Mouse (Mus musculus): Measurements from ENCODE around the gene Myl4. TPM values are rescaled to one million over a fixed set of nuclear protein-coding genes. Genes with fewer than 3 reads are reported as not detected.
"Not testable (repeated sequence)": the region's sequence is repeated elsewhere in the genome, so short reads cannot be mapped to it uniquely, and the experiment has no call there.

Myl4 gene
- polyA plus RNA-seq, 1 experiment from 2014 or later, result 1.2 TPM

DNA sequence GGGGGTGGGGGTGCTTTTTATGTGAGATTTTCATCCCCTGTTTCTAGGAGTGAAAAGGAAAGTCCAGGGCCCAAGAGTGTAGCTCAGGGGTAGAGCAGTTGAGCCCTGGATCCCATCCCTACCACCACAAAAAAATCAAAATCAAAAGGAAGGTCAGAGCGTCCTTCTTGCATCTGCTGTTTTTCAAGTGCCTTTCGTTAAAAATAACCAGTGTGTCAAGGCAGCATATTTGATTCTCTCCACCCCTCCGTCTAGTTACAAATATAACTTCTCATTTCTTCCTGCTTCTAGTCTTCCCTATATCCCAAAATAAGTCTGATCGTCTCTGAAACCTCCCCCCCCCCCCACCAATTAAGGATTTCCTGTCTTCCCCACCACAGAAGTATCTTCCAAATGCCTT, 7.6 kb downstream of the Myl4 start:
- H3K27me3 ChIP-seq, result no peaks in the 10 kb centered on the region
- H3K27ac ChIP-seq, result no peak overlapping the region
- no peak overlapping the region for H3K4me2 ChIP-seq
- no peaks in the 10 kb centered on the region for H3K36me3 ChIP-seq (ENCODE audit: poor library complexity, severe bottlenecking)
- 94% methylated on average over 4 of the region's 4 CpGs for WGBS
- H3K4me1 ChIP-seq, result no peaks in the 10 kb centered on the region
- H3K9ac ChIP-seq, result no peak overlapping the region
- no peaks in the 10 kb centered on the region for H3K9me3 ChIP-seq (replicated peaks)
- no peak for ATAC-seq
- no peak overlapping the region for H3K4me3 ChIP-seq

DNA sequence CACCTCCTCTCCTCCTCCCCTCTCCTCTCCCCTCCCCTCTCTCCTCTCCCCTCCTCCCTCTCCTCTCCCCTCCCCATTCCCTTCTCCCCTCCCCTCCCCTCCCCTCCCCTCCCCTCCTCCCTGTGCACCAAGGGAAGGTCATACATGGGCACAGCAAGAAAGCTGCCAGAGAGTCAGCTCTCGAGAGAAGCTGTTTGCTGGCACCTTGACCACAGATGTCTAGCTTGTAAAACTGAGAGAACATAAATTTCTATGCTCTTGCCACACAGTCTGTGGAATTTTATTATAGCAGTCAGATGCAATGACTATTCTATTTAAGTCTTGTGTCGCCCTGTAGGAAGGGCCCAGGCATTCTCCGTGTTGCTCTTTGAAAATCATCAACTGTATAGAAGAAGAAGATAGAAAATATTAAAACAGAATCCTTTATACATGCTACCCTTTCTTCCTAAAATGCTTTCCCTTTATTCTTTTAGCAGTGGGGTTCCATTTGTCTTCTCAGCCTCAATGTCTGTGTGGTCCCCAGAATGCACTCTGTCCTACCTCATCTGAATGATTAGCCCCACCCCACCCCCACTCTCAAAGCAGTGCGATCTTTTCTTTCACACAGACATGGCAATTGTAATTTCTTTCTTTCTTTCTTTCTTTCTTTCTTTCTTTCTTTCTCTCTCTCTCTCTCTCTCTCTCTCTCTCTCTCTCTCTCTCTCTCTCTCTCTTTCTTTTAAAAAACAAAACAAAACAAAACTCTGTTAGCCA, 8.4 kb downstream of the Myl4 start:
- no peak overlapping the region for H3K4me2 ChIP-seq
- ATAC-seq, result no peak
- H3K27ac ChIP-seq, result no peak overlapping the region
- no peaks in the 10 kb centered on the region for H3K9me3 ChIP-seq (replicated peaks)
- H3K4me1 ChIP-seq, result no peaks in the 10 kb centered on the region
- H3K9ac ChIP-seq, result no peak overlapping the region
- no peaks in the 10 kb centered on the region for H3K27me3 ChIP-seq
- 56% methylated on average over 4 of the region's 4 CpGs for WGBS
- no peaks in the 10 kb centered on the region for H3K36me3 ChIP-seq (ENCODE audit: poor library complexity, severe bottlenecking)
- H3K4me3 ChIP-seq, result no peak overlapping the region

DNA sequence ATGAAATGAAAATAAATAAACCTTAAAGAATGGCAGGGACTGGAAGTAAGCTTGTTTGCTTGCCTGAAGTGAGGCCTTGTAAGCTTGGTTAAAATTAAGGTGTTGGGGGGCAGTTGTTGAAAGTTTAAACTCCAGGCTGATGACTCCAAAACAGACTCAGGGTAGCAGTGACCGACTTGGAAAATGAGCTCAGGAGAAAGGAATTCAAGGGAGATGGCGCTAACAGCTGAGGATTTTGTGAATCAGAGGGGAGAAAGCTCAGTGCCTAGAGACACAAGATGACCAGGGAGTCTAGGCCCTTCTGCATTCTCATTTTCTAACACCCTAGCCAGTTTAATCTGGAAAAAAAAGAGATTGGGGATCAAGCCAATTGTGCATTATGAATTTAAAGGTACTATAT, 10.5 kb downstream of the Myl4 start:
- no peaks in the 10 kb centered on the region for H3K9me3 ChIP-seq (replicated peaks)
- no peak overlapping the region for H3K27ac ChIP-seq
- no peaks in the 10 kb centered on the region for H3K27me3 ChIP-seq
- H3K9ac ChIP-seq, result no peak overlapping the region
- no peak for ATAC-seq
- no peaks in the 10 kb centered on the region for H3K36me3 ChIP-seq (ENCODE audit: poor library complexity, severe bottlenecking)
- H3K4me1 ChIP-seq, result no peaks in the 10 kb centered on the region
- H3K4me2 ChIP-seq, result no peak overlapping the region
- WGBS, result 58% methylated on average over 2 of the region's 2 CpGs
- H3K4me3 ChIP-seq, result no peak overlapping the region

DNA sequence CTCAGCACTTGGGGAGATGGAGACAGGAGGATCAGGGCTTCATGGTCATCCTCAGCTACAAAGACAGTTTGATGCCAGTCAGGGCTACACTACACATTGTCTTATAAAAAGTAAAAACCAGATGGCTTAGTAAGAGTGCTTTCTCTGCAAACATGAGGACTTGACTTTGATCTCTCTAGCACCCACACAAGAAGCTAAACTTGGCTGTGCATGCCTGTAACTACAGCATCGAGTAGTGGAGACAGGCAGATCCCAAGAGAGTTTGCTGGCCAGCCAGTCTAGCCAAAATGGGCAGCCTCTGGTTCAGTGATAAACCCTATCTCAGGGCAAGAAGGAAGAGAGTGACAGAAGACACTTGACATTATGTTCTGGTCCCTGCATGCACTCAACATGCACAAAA, 13.0 kb downstream of the Myl4 start:
- no peaks in the 10 kb centered on the region for H3K9me3 ChIP-seq (replicated peaks)
- H3K27me3 ChIP-seq, result no peaks in the 10 kb centered on the region
- no peak overlapping the region for H3K4me3 ChIP-seq
- ATAC-seq, result no peak
- WGBS, result 82% methylated on average over 1 of the region's 1 CpGs
- H3K4me1 ChIP-seq, result no peaks in the 10 kb centered on the region
- H3K9ac ChIP-seq, result no peak overlapping the region
- H3K27ac ChIP-seq, result no peak overlapping the region
- no peaks in the 10 kb centered on the region for H3K36me3 ChIP-seq (ENCODE audit: poor library complexity, severe bottlenecking)
- H3K4me2 ChIP-seq, result no peak overlapping the region

DNA sequence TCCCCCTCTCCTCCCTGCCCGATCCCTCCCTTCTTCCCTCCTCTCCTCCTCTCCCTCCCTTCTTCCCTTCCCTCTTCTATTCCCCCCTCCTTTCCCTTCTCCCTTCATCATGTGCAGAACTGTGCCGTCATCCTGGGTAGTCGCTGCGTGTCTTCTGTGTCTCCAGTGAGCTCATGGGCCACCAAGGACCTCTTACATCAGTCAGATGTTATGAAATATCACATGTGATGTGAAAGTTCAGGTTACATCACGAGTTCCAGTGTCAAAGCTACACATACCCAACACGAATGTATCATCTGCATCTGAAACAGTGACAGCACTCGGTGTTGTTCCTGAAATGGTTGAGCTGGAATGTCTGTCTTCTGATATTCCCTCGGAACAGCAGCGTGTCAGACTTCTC, 14.7 kb downstream of the Myl4 start:
- no peaks in the 10 kb centered on the region for H3K4me1 ChIP-seq
- H3K36me3 ChIP-seq (ENCODE audit: poor library complexity, severe bottlenecking), result no peaks in the 10 kb centered on the region
- H3K9ac ChIP-seq, result no peak overlapping the region
- 0 out of 2 replicates have a peak, but pooled peaks cover 3% of the 10 kb centered on the region for H3K9me3 ChIP-seq (replicated peaks)
- H3K27ac ChIP-seq, result no peak overlapping the region
- WGBS, result 88% methylated on average over 9 of the region's 9 CpGs
- H3K4me2 ChIP-seq, result no peak overlapping the region
- no peaks in the 10 kb centered on the region for H3K27me3 ChIP-seq
- no peak overlapping the region for H3K4me3 ChIP-seq
- no peak for ATAC-seq

DNA sequence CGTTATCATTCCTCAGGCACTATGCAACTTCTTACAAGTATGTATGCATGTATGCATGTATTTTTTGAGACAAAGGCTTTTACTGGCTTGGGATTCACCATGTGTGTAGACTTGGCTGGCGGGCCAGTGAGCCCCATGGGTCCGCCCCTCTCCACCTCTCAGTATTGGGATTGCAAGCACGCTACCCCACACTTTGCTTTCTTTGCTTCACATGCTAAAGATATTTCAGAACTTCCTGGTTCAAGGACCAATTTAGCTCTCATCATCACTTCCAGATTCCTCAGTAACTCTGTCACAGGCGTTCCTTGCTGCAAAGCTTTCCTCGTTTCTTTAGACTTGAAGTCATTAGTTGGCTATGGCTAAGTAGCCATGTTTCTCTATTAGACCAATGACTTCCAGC, 15.6 kb downstream of the Myl4 start:
- WGBS, result 86% methylated on average over 6 of the region's 6 CpGs
- H3K9me3 ChIP-seq (replicated peaks), result 0 out of 2 replicates have a peak, but pooled peaks cover 3% of the 10 kb centered on the region
- no peak overlapping the region for H3K9ac ChIP-seq
- H3K4me3 ChIP-seq, result no peak overlapping the region
- H3K27ac ChIP-seq, result no peak overlapping the region
- H3K4me2 ChIP-seq, result no peak overlapping the region
- no peak for ATAC-seq
- no peaks in the 10 kb centered on the region for H3K4me1 ChIP-seq
- no peaks in the 10 kb centered on the region for H3K27me3 ChIP-seq
- H3K36me3 ChIP-seq (ENCODE audit: poor library complexity, severe bottlenecking), result no peaks in the 10 kb centered on the region

DNA sequence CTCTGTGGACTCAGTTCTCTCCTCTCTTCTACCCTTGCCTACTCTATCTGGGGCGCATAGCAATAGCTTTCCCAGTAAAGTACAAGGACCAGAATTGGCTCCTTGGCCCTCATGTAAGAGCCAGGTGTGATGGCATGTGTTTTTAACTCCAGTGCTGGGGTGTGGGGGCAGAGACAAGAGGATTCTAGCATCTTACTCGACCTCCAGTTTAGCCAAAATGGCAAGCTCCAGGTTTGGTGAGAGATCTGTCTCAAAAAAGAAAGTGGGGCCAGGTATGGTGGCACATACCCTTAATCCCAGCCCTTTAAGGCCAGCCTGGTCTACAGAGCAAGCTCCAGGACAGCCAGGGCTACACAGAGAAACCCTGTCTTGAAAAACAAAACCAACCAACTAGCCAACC, 16.3 kb downstream of the Myl4 start:
- ATAC-seq, result no peak
- 0 out of 2 replicates have a peak, but pooled peaks cover 3% of the 10 kb centered on the region for H3K4me1 ChIP-seq
- H3K4me3 ChIP-seq, result no peak overlapping the region
- H3K27ac ChIP-seq, result no peak overlapping the region
- no peaks in the 10 kb centered on the region for H3K36me3 ChIP-seq (ENCODE audit: poor library complexity, severe bottlenecking)
- 0 out of 2 replicates have a peak, but pooled peaks cover under 1% of the 10 kb centered on the region for H3K27me3 ChIP-seq
- 0 out of 2 replicates have a peak, but pooled peaks cover 3% of the 10 kb centered on the region for H3K9me3 ChIP-seq (replicated peaks)
- no peak overlapping the region for H3K9ac ChIP-seq
- 79% methylated on average over 2 of the region's 2 CpGs for WGBS
- no peak overlapping the region for H3K4me2 ChIP-seq

DNA sequence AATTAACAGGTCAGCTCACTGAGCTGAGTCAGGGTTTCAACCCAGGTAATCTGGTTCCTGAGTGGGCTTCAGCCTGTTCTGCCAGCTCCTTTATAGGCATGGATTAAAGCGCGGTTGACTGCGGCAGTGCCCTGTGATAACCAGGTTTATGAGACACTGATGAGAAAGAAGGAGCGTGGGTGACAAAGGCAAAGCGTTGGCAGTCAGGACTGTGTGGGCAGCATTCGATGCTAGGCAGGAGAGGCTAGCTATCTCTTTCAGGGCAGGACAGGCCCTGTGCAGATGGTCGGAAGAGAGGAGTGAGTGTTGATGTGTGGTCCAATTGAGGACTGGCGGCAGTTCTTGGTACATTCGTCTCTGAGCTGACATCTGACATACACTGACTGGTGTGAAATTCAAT, 17.3 kb downstream of the Myl4 start:
- no peak overlapping the region for H3K27ac ChIP-seq
- H3K27me3 ChIP-seq, result peaks cover 10% of the 10 kb centered on the region; the same call in 1 of the 2 replicates
- ATAC-seq, result no peak
- 91% methylated on average over 9 of the region's 9 CpGs for WGBS
- H3K4me2 ChIP-seq, result no peak overlapping the region
- no peaks in the 10 kb centered on the region for H3K36me3 ChIP-seq (ENCODE audit: poor library complexity, severe bottlenecking)
- H3K4me1 ChIP-seq, result 0 out of 2 replicates have a peak, but pooled peaks cover 3% of the 10 kb centered on the region
- H3K4me3 ChIP-seq, result no peak overlapping the region
- H3K9me3 ChIP-seq (replicated peaks), result 0 out of 2 replicates have a peak, but pooled peaks cover 3% of the 10 kb centered on the region
- no peak overlapping the region for H3K9ac ChIP-seq

DNA sequence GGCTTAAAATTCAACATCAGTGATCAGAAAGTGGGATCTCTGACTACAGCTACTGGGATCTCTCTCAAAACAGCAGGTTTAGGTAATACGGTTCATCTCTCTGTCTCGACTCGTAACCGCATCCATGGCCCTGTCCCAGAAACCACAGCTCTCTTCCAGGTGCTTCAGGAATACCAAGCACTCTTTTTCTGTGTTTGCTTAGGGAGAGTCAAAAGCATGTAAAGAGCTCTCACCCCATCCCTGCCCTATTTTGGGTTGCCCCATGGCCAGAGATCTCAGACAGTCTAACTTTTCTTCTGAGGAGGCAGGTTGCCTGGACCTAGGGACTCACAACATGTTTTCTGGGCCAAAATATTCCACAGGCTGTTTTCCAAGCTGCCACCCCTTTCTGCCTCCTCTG, 17.9 kb downstream of the Myl4 start:
- peaks cover 11% of the 10 kb centered on the region; the same call in 1 of the 2 replicates for H3K27me3 ChIP-seq
- H3K36me3 ChIP-seq (ENCODE audit: poor library complexity, severe bottlenecking), result no peaks in the 10 kb centered on the region
- no peak overlapping the region for H3K4me2 ChIP-seq
- H3K4me3 ChIP-seq, result no peak overlapping the region
- 94% methylated on average over 4 of the region's 4 CpGs for WGBS
- H3K27ac ChIP-seq, result no peak overlapping the region
- 0 out of 2 replicates have a peak, but pooled peaks cover 3% of the 10 kb centered on the region for H3K9me3 ChIP-seq (replicated peaks)
- H3K9ac ChIP-seq, result no peak overlapping the region
- 0 out of 2 replicates have a peak, but pooled peaks cover 3% of the 10 kb centered on the region for H3K4me1 ChIP-seq
- no peak for ATAC-seq

DNA sequence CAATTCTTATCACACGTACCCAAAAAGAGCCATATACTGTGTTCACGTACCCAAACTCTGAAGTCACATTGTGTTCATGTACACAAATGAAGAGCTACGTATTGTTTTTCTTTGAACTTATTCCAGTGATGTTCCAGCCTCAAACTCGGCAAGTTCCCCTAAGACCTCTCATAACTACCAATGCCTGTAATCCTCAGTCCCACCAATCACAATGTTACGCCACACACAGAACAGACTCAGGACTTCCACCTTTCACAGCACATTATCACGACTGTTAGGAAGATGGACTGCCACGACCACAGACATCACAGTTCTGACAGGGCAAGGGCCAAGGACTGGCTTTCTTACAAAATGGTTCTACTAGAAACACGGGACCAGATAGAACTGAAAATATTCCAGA, 20.1 kb downstream of the Myl4 start:
- H3K9ac ChIP-seq; H3K4me3 ChIP-seq; H3K4me2 ChIP-seq; H3K36me3 ChIP-seq (ENCODE audit: poor library complexity, severe bottlenecking); H3K9me3 ChIP-seq (replicated peaks); H3K4me1 ChIP-seq; ATAC-seq; H3K27ac ChIP-seq: not testable (repeated sequence)
- 87% methylated on average over 8 of the region's 8 CpGs for WGBS
- H3K27me3 ChIP-seq, result peaks cover 11% of the 10 kb centered on the region; the same call in 1 of the 2 replicates

DNA sequence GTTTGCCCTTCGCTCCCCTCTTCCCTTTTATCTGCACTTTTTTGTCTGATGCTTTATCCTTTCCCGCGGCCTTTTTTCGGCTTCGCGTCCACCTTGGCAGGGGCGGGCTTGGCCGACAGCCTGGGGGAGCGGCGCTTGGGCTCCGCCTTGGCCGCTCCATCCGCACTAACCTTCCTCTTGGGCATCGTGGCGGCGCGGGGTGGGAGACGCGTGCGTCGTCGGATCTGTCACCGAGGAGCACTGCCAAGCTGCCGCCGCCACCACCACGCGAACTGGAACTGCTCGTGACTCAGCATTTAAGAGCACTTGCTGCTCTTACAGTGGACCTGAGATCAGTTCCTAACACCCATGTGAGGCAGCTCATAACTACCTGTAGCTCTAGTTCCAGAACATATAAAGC, 20.9 kb downstream of the Myl4 start:
- WGBS, result under 1% methylated on average over 28 of the region's 28 CpGs

DNA sequence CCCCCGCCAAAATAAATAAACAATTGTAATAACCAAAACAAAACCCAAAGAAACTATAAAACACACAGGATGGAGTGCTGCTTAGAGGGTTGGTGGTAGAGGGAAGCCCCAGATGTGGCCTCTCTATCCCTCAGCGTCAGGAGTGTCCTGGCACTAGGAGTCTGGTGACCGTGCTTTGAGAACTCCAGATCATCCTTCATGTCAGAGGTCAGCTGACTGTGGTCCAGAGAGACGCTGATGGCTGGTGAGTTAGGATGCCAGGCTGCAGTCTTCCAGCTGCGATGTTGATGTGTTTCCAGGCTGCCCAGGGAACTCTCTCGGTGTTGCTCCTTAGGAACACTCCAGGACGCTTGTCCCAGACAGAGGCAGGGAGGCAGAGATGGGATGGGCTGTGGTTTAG, 21.6 kb downstream of the Myl4 start:
- Histone ChIP-seq H3K4me2 (no peak overlapping the region), H3K27me3 (peaks cover 11% of the 10 kb centered on the region; the same call in 1 of the 2 replicates), H3K4me1 (0 out of 2 replicates have a peak, but pooled peaks cover 3% of the 10 kb centered on the region), H3K36me3 (ENCODE audit: poor library complexity, severe bottlenecking) (no peaks in the 10 kb centered on the region), H3K4me3 (no peak overlapping the region), H3K9me3 (replicated peaks) (0 out of 2 replicates have a peak, but pooled peaks cover 3% of the 10 kb centered on the region), H3K9ac (no peak overlapping the region), H3K27ac (no peak overlapping the region)
- no peak for ATAC-seq
- WGBS, result 73% methylated on average over 7 of the region's 7 CpGs

More for the DNA sequence above, 20.9 kb downstream of the Myl4 start:
- not testable (repeated sequence) for H3K27ac ChIP-seq; H3K4me1 ChIP-seq; H3K9ac ChIP-seq; H3K36me3 ChIP-seq (ENCODE audit: poor library complexity, severe bottlenecking); H3K9me3 ChIP-seq (replicated peaks)
- ATAC-seq, result peak; percentile 45; the same call in 1 of the 2 replicates
- peaks cover 11% of the 10 kb centered on the region; the same call in 1 of the 2 replicates for H3K27me3 ChIP-seq
- peak overlapping the region; percentile 32 for H3K4me3 ChIP-seq
- peak overlapping the region; percentile 62 for H3K4me2 ChIP-seq
